Mouse (Mus musculus) layer of hippocampus, postnatal 36 days (tissue): Measurements from ENCODE around the gene Mfap2. TPM values are rescaled to one million over a fixed set of nuclear protein-coding genes. Genes with fewer than 3 reads are reported as not detected.

Experiments
- DNase-seq, 2 experiments: peaks; one replicate each; pipeline ENCODE4 v3.0.0; 2022
- total RNA-seq, 2 experiments: library from RNA; stranded (reverse); gene quantifications; 2 replicates each; pipeline ENCODE4 v1.2.3; 2021

The Mfap2 gene
- total RNA-seq, 2 experiments from 2014 or later: 5.7 to 5.8 TPM

DNA sequence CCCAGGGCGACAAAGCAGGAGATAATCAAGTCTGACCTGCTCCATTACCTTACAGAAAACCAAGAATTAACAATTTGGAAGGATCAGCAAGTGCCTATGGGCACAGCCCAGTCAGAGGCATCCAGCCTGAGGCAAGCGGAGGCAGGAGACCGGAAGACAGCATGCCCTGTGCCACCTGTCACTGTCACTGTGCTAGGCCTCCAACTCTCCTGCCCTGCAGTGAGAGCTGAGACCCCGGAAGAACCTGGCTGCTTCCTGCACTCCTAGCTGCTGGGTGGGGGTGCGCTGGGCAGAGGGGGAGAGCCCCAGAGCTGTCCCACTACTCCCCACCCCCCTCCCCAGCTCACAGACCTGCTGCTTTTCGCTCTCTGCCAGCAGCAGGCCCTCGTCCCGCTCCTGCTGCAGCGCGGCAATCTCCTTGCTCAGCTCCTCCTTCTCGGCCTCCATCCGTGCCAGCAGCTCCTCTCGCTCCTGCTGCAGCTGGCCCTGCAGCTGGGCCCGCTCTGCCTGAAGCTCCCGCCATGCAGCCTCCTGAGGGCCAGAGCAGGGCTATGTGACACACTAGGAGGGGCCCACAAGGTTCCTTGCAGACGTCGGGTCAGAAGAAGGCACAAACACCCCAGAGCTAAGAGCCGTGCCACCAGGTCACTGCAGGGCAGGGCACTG, 20.5 kb downstream of the Mfap2 start:
- no peak for DNase-seq

GRCm38 (mm10) chr4:141031733-141032132, 21.5 kb downstream of the Mfap2 start:
- DNase-seq: peak; percentile 78 to 80

DNA sequence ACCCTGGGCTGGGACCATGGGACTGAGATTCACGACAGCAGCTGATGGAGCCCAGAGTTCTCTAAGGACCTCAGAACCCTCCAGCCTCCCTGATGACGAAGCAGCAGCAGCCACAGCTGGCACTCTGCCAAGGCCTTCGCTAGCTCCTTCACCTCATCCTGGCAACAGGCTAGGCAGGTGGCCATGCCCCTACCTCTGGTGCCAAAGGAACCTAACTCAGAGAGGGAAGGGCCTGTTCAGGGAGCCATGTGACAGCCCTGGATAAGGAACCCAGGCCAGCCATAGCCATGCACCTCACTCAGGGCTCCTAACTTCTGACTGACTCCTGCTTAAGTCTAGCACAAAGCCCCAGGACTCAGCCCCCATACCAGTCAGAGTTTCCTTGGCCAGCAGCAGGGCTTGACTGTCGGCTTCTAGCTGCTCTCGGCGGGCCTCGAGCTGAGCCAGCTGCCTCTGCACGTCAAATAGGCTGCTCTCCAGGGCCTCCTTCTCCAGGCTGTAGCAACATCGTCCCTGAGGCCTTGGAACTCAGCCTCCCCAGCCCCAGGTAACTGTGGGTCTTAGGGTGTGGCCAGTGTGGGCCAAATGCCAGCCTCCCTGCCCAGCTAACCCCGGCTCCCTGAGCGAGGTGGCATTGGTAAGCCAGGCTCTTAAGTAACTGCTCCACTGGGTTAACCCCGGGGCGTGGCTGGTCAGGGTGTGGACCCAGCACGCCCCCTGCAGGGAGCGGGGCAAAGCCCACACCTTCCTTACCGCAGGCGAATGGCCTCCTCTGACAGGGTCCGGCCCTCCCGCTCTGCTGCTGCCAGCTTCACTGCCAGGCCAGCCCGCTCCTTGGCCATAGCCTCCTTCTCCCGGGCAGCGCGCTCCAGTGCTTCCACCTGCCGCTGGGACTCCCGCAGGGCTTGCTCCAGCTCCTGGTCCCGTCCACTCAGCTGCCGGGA, 23.7 kb downstream of the Mfap2 start:
- no peak for DNase-seq

- no peak for DNase-seq
Observed at GRCm38 (mm10) chr4:141041117-141041516, 30.9 kb downstream of the Mfap2 start.

DNA sequence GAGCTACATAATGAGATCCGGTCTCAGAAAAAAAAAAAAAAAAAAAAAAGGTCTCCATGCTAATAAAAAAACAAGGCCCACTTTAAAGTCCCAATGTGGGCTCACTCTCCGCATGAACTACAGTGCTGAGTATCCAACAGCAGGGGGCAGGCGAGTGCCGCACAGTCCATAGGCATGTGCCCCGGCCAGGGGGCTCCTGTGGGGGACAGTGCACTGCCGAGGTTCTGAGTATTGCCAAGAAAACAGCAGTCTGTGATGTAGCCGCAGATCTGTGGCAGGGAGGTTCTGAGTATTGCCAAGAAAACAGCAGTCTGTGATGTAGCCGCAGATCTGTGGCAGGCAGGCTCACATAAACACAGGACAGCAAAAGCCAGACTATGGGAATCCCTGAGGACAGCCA, 34.6 kb downstream of the Mfap2 start:
- peak; percentile 47 to 49 for DNase-seq

GRCm38 (mm10) chr4:141048810-141049475, 38.7 kb downstream of the Mfap2 start:
- DNase-seq: no peak

DNA sequence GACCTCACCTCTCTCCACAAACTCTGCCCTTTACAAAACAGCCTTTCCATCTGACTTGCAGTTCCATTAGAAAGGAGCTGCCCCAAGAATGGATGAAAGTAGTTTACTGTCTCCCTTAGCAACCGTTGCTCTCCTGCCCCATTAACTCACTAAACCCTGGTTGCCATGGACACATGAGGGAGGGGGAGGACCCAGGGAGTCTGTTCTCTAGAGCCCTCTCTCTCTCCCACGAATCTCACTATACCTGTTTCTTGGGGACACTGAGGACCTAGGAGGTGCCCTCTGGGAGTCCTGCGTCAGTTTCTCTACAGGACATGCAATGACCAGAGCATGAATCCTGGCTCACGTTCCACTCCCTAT, 39.2 kb downstream of the Mfap2 start:
- peak; percentile 57 to 58 for DNase-seq

- DNase-seq: no peak
Observed at GRCm38 (mm10) chr4:141052442-141052841, 42.2 kb downstream of the Mfap2 start.

GRCm38 (mm10) chr4:141053138-141053537, 42.9 kb downstream of the Mfap2 start:
- no peak for DNase-seq

GRCm38 (mm10) chr4:141053568-141054161, 43.4 kb downstream of the Mfap2 start:
- DNase-seq: peak; percentile 70 to 74

- no peak for DNase-seq
Observed at GRCm38 (mm10) chr4:141056970-141057369, 46.8 kb downstream of the Mfap2 start.

GRCm38 (mm10) chr4:141058835-141059234, 48.6 kb downstream of the Mfap2 start:
- DNase-seq: no peak

GRCm38 (mm10) chr4:141059616-141060425, 49.6 kb downstream of the Mfap2 start:
- DNase-seq: no peak

DNA sequence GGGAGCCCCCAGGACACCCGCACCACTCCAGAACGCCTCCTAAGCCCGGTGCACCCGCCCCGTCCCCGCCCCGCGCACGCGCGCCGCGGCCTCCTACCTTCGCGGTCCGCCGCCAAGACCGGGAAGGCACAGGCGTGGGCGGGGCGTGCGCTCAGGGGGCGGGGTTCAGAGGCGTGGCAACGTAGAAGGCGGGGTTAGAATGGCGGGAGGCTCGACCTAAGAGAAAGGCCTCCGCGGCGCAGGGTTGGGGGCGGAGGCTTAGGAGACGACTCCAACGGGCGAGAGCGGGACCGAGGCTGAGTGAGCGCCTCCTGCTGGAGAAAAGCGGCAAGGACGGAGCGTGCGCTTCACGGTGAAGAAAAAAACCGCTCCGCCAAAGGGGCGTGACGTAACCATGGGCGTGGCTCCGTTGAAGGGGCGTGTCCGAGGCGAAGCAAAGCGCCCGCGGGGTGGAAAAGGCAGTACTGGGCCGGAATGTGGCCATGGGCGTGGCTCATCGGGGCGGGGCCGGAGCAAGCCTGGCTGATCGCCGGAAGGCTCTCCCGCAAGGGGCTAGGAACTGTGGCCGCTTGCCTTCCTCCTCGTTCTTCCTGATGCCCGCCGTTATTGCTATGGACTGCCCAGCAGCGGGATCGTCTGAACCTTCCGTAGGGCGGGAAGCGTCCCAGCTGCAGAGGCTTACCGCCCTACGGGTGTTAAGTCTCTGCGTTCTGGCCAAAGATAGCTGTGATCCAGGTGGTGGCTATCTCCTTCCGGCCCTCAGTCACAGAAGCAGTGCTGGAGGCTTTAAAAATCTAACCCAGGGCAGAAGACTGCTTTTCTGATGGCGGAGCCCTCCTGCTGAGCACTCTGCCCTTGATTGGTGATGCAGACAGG, 50.4 kb downstream of the Mfap2 start, which contains the start of gene Crocc:
TSS of gene Crocc (minus strand) at position 125 of the 876 bp plus-strand sequence.
- peak; percentile 98 for DNase-seq

DNA sequence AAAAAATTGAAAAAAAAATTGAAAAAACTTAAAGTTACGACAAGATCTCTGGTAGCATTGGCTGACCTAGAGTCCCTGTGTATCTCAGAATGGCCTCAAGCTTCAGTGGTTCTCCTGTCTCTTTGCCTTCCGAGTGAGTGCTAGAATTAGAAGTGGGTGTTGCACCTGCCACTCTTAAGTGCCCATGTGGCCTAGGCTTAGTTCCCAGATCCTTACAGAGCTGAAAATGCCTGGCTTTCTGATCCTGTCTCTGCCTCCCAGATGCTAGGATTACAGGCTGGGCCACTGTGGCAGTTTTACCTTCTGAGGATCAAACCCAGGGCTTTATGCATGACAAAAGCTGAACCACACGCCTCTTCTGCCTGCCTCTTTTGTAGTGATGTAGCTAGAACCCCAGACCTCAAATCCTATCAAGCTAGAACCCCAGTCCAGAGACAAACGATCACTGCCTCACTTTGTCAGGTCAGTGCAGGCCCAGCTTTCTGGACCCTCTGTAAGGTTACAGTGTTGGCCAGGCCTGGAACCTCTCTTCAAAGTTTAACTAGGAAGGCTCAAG, 54.0 kb downstream of the Mfap2 start:
- no peak for DNase-seq

DNA sequence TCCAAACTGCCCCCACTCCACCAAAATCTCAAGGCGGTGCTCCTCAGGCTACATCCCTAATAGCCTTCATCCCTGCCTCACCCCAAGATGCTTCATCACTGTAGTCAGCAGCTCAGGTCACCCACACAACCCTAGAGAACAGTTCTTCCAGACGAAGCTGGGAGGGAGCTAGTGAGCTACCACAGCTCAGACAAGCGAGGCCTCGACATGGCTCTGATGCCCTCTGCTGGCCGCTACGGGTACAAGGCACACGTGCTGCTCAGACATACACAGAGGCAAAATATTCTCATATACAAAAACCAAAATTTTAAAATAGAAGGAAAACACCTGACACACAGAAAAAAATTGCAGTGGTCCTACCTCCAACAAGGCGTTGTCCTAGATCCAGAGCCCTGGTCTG, 54.9 kb downstream of the Mfap2 start:
- DNase-seq: peak; percentile 73 to 76
